Comparison of ENCODE assay signal across 9 mouse cellular contexts in the genomic region with DNA sequence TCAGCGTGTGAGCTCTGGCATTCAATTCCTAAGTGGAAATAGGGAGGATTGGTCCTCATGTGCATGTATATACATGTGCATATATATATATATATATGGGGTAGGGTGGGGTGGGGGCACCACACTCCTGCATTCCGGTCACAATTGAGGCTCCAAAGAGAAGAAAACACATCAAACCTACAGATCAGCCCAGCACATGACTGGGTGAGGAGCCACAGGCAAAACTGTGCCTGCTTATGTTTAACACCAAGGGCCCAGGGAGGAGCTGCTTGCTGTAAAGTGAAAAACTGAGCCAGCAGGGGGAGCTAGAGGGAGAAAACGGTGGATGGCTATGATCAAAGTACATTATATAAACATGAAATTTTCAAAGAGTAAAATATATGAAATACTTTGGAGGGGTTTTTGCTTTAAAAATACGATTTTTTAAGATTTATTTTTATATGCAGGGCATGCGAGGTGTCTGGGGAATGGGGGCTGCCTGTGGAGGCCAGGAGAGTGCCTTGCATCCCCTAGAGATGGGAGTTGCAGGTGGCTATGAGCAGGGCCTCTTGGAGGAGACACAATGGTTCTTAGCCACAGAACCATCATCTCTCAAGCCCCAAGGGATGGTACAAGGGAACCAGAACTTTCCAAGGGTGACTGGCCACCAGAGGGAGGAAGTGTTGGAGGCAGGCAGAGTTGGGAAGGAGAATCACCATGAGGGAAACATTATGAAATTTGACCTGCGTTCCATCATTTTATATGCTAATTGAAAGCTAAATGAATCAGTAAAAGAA. TPM values are rescaled to one million over a fixed set of nuclear protein-coding genes. Genes with fewer than 3 reads are reported as not detected.
DNase-seq lines count a peak whose midpoint lies in the region; ATAC-seq and TF ChIP-seq lines count a peak whose summit lies in the region.
"Had no signal": no experiment of that assay in that cellular context is flagged by ENCODE, and none has a peak within 500 bp of the region (broad histone marks: within the 10 kb centered on the region; RNA-seq: fewer than 3 reads in every experiment).

No protein-coding gene starts in this region.

- 0 out of 2 replicates have a peak overlapping the region, but pooled peaks have one; percentile 44 for H3K9ac ChIP-seq in embryonic facial prominence, embryonic 13.5 days
- H3K9ac ChIP-seq in liver, embryonic 14.5 days (replicated peaks), result peak overlapping the region; percentile 42
- H3K9ac ChIP-seq in neural tube, embryonic 13.5 days, result no peak overlapping the region

- H3K27ac ChIP-seq in embryonic facial prominence, embryonic 13.5 days, result no peak overlapping the region
- peak overlapping the region; percentile 62 for H3K27ac ChIP-seq in liver, embryonic 14.5 days
- no peak overlapping the region for H3K27ac ChIP-seq in neural tube, embryonic 13.5 days (replicated peaks)

- H3K36me3 ChIP-seq in embryonic facial prominence, embryonic 13.5 days, result no peaks in the 10 kb centered on the region
- no peaks in the 10 kb centered on the region for H3K36me3 ChIP-seq in liver, embryonic 14.5 days (replicated peaks; ENCODE audit: control insufficient read depth, insufficient read depth, low read depth)
- H3K36me3 ChIP-seq in neural tube, embryonic 13.5 days, result no peaks in the 10 kb centered on the region

- ATAC-seq in CD4-positive, CD25-positive, alpha-beta regulatory T cell, adult 4 months, result peak; percentile 72
- ATAC-seq in embryonic facial prominence, embryonic 13.5 days (ENCODE audit: insufficient number of reproducible peaks, insufficient read depth, low FRiP score, low TSS enrichment, low read depth), result no peak
- no peak for ATAC-seq in liver, embryonic 14.5 days (ENCODE audit: insufficient read depth)
- peak; percentile 40; the same call in 1 of the 2 replicates for ATAC-seq in neural tube, embryonic 13.5 days (ENCODE audit: low read depth)

- intact Hi-C loops in heart, postnatal 10 days (cut with DNase I), result loop anchor here (1.0 to 2.0 kb wide), 4 partner anchors 118 to 420 kb away; no protein-coding TSS in a partner anchor

- peak; percentile 56 to 61 for DNase-seq in adrenal gland, postnatal 4 days (ENCODE audit: low spot score in 2 of 2)
- peak; percentile 87 to 94 for DNase-seq in heart, postnatal 10 days
- DNase-seq in kidney, postnatal 25 days, result peak; percentile 78 to 93
- DNase-seq in liver, embryonic 14.5 days (ENCODE audit: low read depth in 3 of 3, low spot score in 3 of 3), result peak; percentile 76 to 80 (median 77)
- DNase-seq in thymus, adult 18-20 months, result peak; percentile 22 to 39

- TF ChIP-seq CTCF in liver, embryonic 14.5 days (IDR thresholded peaks at IDR 0.05; ENCODE audit: low read depth), result peak; percentile 86

- H3K27me3 ChIP-seq in embryonic facial prominence, embryonic 13.5 days, result no peaks in the 10 kb centered on the region
- no peaks in the 10 kb centered on the region for H3K27me3 ChIP-seq in liver, embryonic 14.5 days (ENCODE audit: control insufficient read depth, insufficient read depth, low read length)
- no peaks in the 10 kb centered on the region for H3K27me3 ChIP-seq in neural tube, embryonic 13.5 days

- H3K4me2 ChIP-seq in embryonic facial prominence, embryonic 13.5 days, result no peak overlapping the region
- H3K4me2 ChIP-seq in liver, embryonic 14.5 days (ENCODE audit: low read depth), result peak overlapping the region; percentile 70
- no peak overlapping the region for H3K4me2 ChIP-seq in neural tube, embryonic 13.5 days

- no peak for TF ChIP-seq EP300 in liver, embryonic 14.5 days (IDR thresholded peaks at IDR 0.05; ENCODE audit: low read depth)

- H3K4me3 ChIP-seq in embryonic facial prominence, embryonic 13.5 days, result no peak overlapping the region
- H3K4me3 ChIP-seq in liver, embryonic 14.5 days (ENCODE audit: insufficient read depth in 1 of 2, low read depth in 2 of 2, low read length in 2 of 2), result no peak overlapping the region
- no peak overlapping the region for H3K4me3 ChIP-seq in neural tube, embryonic 13.5 days

- peaks cover 21% of the 10 kb centered on the region for H3K4me1 ChIP-seq in embryonic facial prominence, embryonic 13.5 days
- peaks cover 36 to 37% of the 10 kb centered on the region in 2 experiments for H3K4me1 ChIP-seq in liver, embryonic 14.5 days (replicated peaks; ENCODE audit: control insufficient read depth in 2 of 2, insufficient read depth in 2 of 2, low read length in 1 of 2)
- H3K4me1 ChIP-seq in neural tube, embryonic 13.5 days (replicated peaks), result peaks cover 5% of the 10 kb centered on the region

- WGBS in embryonic facial prominence, embryonic 13.5 days, result 27% methylated on average over 6 of the region's 6 CpGs
- WGBS in liver, embryonic 14.5 days (ENCODE audit: insufficient replicate concordance), result 22% methylated on average over 6 of the region's 6 CpGs
- WGBS in neural tube, embryonic 13.5 days, result 30% methylated on average over 6 of the region's 6 CpGs

- H3K9me3 ChIP-seq in embryonic facial prominence, embryonic 13.5 days, result no peaks in the 10 kb centered on the region
- no peaks in the 10 kb centered on the region for H3K9me3 ChIP-seq in liver, embryonic 14.5 days (ENCODE audit: control insufficient read depth, low read length)
- H3K9me3 ChIP-seq in neural tube, embryonic 13.5 days, result no peaks in the 10 kb centered on the region

RNA-seq across cellular contexts. Expression of a gene that starts 38.4 kb away (rescaled TPM):
- polyA plus RNA-seq in CD4-positive, CD25-positive, alpha-beta regulatory T cell, adult 4 months (2017; shearing (Covaris generic)), result not detected
- total RNA-seq in adrenal gland, postnatal 4 days (2021), result not detected
- not detected in 2 replicates for polyA plus RNA-seq in embryonic facial prominence, embryonic 13.5 days (2015; fragmentation: Nextera tagmentation; extraction: Ambion mirVana)
- not detected for total RNA-seq in heart, postnatal 10 days (2021)
- polyA plus RNA-seq in liver, embryonic 14.5 days (2012; rRNA removed), result 0.01 and 0.02 TPM in 2 replicates
- not detected in 2 replicates for polyA plus RNA-seq in liver, embryonic 14.5 days (2014; fragmentation: Nextera tagmentation; extraction: Ambion mirVana)
- polyA plus RNA-seq in neural tube, embryonic 13.5 days (2015; fragmentation: Nextera tagmentation; extraction: Ambion mirVana), result 0.07 TPM in 1 of 2 replicates, not detected in the other
- total RNA-seq: gastrocnemius, postnatal 36 days had no signal

Comparison
In these comparisons a context has a peak if more than half of its experiments do, and no peak if none do; other contexts are left out.
1. ATAC-seq: peak in CD4-positive, CD25-positive, alpha-beta regulatory T cell, adult 4 months (single experiment) and neural tube, embryonic 13.5 days (single experiment); none in embryonic facial prominence, embryonic 13.5 days (single experiment) and liver, embryonic 14.5 days (single experiment).
2. DNase-seq: peak in every context shown above with its lines; median percentile 90 in heart, postnatal 10 days; 86 in kidney, postnatal 25 days; 77 in liver, embryonic 14.5 days; 58 in adrenal gland, postnatal 4 days; 30 in thymus, adult 18-20 months.